Mouse (Mus musculus): ENCODE results near the gene Slc1a3.

DNA sequence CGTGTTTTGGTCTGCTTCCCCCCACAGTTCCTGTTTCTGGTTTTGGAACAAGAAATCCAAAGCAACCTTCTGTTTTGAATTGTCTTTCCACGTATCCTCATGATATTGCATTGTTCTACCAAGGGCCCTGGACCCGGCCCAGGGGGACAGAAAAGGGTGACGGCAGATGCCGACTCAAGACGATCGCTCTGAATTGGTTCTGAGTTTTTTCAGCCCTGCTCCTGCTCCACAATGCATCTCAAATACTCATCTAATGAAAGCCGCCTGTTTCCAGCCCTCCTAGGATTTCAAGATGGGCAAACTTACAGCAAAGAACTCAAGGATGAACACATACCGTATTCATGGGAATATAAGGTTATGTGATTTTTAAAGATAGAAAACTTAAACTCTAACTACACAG lies 55.3 kb downstream of the Slc1a3 start:
- TF ChIP-seq GATA1 (IDR thresholded peaks at IDR 0.05; ENCODE audit: borderline replicate concordance, low read length): no peak
- TF ChIP-seq FLI1 (IDR thresholded peaks at IDR 0.05; ENCODE audit: low read length): no peak
